Mouse (Mus musculus) heart, postnatal 4 days (tissue): ENCODE measurements around the gene Rhbdd1. TPM values are rescaled to one million over a fixed set of nuclear protein-coding genes. Genes with fewer than 3 reads are reported as not detected.

Experiments used
- DNase-seq: peaks from one replicate; pipeline ENCODE4 v3.0.0; 2021
- total RNA-seq, 2 experiments: library from RNA; stranded (reverse); gene quantifications; 2 replicates each; pipeline ENCODE4 v1.2.3; 2021

The Rhbdd1 gene
- total RNA-seq, 2 experiments from 2014 or later = 11.6 to 11.8 TPM

DNA sequence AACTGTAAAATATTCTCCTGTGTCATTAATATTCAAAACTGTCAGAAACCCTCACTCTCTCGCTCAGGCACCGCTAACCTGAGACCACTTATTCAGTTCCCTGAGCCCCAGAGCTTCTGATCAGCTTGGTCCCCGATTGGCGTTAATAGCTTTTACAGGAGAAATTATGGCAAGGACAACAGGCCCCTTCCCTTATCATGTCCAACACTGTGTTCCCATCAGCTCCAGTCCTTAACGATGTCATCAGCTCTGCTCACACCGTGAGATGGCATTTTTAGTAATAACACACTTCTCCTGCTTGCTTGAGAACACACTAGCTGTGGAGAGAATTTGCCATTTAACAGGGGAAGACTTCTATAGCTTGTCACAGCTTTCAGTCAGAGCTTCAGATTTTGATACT is 48.2 kb downstream of the Rhbdd1 start:
- DNase-seq = no peak

- DNase-seq = no peak
Measured at GRCm38 (mm10) chr1:82371636-82372428, 55.6 kb downstream of the Rhbdd1 start.

DNA sequence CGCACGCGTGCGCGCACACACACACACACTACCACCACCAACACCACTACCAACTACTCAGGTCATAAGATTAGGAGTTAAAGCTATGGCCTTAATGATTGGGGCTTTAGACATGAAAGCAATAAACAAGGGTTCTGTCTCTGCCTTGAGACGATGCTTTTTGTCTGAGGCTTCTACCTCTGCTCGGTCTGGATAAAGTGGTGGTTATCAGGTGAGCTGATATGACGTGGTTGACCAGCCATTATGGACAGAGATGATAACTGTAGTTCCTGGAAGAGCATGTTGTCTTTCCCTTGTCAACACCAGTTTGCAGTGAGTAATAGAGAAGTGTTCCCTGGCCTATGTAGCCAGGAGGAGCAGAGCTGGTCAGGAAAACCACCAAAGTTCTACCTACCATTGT is 57.7 kb downstream of the Rhbdd1 start:
- DNase-seq = no peak

- DNase-seq = no peak
Measured at GRCm38 (mm10) chr1:82374831-82375358, 58.6 kb downstream of the Rhbdd1 start.

GRCm38 (mm10) chr1:82375452-82375851 is 59.2 kb downstream of the Rhbdd1 start:
- DNase-seq = no peak

DNA sequence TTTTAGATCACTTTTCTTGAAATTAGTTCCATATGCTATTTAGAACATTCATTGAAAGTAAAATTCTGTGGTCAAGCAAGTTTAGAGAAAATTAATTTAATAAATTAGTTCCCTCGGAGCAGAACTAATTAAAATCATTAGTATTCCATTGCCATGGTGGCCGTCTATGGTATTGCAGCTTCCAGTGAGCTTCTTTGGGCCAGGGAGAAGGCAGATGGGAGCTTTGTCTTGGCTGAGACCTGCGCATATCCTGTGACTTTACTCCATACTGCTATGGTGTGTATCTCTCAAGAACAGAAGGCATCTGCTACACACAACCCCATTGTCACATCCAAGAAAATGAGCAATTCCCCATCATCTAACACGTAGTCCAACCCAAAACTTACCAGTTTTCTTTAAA is 65.7 kb downstream of the Rhbdd1 start:
- DNase-seq = no peak

- DNase-seq = no peak
Measured at GRCm38 (mm10) chr1:82384106-82384505, 67.9 kb downstream of the Rhbdd1 start.

DNA sequence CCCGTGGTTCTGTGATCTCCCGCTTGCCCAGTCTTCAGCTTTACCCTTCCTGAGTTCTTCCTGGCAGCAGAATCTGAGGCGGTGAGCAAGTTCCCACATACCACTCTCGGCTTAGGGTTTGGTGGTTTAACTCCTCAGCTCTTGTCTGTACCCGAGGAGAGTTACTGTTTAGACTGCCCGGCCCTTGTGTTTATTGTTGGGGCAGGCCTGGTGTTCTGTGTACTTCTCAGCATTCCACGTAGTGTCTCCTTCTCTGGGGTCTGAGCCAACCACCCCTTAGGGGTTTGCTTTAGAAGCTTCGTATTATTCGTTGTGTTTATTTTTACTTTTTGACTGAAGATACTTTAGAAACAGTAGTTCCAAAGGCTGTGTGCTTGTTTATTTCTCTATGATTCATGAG is 68.8 kb downstream of the Rhbdd1 start:
- no peak for DNase-seq

DNA sequence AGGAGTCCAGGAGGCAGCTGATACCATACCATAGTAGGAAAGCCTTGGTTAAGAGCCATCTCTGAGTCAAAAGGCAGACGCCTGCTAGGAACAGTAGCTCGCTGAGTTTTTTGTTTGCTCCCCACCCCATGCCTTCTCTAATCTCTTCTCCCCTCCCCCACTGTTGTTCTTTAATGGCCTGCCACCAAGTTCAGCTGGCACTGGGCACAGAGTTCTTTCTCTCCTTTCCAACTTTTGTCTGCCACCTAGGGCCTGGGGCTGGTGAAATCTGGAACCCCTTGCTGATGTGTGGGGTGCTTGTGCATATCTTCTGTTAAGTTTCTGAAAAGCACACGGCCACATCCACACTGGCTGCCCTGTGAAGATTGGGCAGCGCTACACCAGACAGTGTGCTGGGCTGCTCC is 69.6 kb downstream of the Rhbdd1 start:
- DNase-seq = no peak

- DNase-seq = no peak
Measured at GRCm38 (mm10) chr1:82386814-82387771, 70.8 kb downstream of the Rhbdd1 start.

- no peak for DNase-seq
Measured at GRCm38 (mm10) chr1:82389371-82389770, 73.1 kb downstream of the Rhbdd1 start.

- DNase-seq = no peak
Measured at GRCm38 (mm10) chr1:82395371-82395770, 79.1 kb downstream of the Rhbdd1 start.

GRCm38 (mm10) chr1:82407786-82408185 is 91.5 kb downstream of the Rhbdd1 start:
- no peak for DNase-seq

- no peak for DNase-seq
Measured at GRCm38 (mm10) chr1:82409271-82409670, 93.0 kb downstream of the Rhbdd1 start.

DNA sequence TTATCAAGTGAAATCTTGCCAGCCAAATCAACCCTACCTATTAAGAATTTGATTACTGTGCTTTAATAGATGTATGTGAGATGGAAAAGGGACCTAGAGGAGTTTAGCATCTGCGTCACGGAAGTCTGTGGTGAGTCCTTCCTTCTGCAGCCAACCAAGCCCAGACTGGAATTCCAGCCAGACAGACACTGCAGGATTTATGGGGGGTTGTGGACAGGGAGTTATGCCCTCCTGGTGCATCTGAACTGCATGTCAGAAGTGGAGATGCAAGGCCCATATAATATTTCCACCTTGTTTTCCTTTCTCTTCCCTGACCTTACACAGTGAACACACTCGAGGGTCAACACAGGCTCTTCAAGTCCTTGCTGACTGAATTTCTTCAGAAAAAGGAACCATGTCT is 94.3 kb downstream of the Rhbdd1 start:
- no peak for DNase-seq

DNA sequence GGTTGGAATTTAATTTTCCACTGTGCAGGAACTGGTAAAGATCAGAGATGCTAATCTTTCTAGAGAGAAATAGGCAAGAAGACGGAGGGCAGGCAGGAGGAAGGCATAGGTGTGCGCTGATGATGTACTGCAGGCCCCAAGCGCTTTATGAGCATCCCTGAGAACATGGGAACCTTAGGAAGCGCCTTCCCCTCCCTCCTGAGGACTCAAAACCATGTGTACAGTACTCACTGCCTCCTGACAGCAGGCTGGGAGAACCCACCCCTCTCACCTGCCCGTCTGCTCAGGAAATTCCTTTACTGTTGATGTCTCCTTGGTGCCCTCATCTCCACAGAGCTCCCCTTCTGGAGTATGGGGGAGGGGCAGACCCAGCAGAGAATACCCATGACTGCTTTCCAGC is 95.3 kb downstream of the Rhbdd1 start:
- DNase-seq = no peak

GRCm38 (mm10) chr1:82412085-82412484 is 95.8 kb downstream of the Rhbdd1 start:
- no peak for DNase-seq

GRCm38 (mm10) chr1:82414434-82415045 is 98.3 kb downstream of the Rhbdd1 start:
- DNase-seq = no peak

- DNase-seq = no peak
Measured at GRCm38 (mm10) chr1:82415641-82416040, 99.4 kb downstream of the Rhbdd1 start.

DNA sequence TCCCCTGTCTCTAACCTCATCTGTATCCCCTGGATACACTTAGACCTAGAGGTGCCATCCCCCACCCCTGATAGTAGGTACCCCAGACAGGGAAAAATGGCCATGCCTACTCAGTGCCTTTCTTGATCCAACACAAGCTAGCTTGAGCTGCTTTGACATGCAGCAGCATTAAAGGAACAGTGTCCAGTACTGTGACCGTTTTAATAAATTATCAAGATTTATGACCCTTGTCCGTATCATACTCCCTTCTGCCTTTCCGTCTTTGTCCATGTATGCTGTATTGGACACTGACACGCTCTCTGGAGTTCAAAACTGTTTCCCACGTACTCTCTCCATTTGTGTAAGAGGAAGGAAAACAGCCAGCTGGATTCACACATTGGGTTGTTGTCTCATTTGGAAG is 111.5 kb downstream of the Rhbdd1 start:
- no peak for DNase-seq

GRCm38 (mm10) chr1:82429061-82429460 is 112.8 kb downstream of the Rhbdd1 start:
- peak; percentile 44 for DNase-seq

- peak; percentile 77 for DNase-seq
Measured at GRCm38 (mm10) chr1:82432919-82433648, 116.8 kb downstream of the Rhbdd1 start.
